Mouse (Mus musculus): ENCODE results near the gene Pdzrn4. TPM values are rescaled to one million over a fixed set of nuclear protein-coding genes. Genes with fewer than 3 reads are reported as not detected.

Pdzrn4 gene
- polyA plus RNA-seq, 1 experiment: 0.62 TPM

DNA sequence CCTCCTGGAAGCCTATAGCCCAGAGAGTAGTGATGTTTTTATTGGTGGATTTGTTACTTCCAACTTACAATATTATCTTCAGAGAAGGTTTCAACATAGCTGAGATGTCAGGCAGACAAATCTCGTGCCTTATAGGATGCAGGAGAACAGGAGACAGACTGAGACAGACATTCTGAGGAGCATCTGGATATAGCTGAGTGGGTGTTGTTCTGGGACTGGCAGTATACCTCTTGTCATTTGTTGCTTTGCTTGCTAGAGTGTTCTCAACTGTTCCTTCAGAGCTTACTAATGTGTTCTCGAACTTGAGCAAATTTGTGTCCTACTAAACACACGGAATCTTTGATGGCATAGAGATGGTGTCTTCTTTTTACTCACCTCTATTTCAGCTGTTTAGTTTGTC is 94.7 kb downstream of the Pdzrn4 start:
- no peak for TF ChIP-seq POLR2A (IDR thresholded peaks at IDR 0.05; ENCODE audit: control insufficient read depth, extremely low read depth, insufficient read depth, low read length, poor library complexity)
- TF ChIP-seq CTCF (IDR thresholded peaks at IDR 0.05; ENCODE audit: borderline replicate concordance, control insufficient read depth, extremely low read depth, insufficient read depth, low read length, poor library complexity): no peak
- Histone ChIP-seq H3K4me3 (ENCODE audit: control insufficient read depth, insufficient read depth, low read length) (no peak overlapping the region), H3K36me3 (ENCODE audit: control insufficient read depth, insufficient read depth, low read length) (no peaks in the 10 kb centered on the region), H3K27ac (ENCODE audit: control insufficient read depth, insufficient read depth, low read length) (no peak overlapping the region), H3K27me3 (ENCODE audit: control insufficient read depth, insufficient read depth, low read length) (no peaks in the 10 kb centered on the region), H3K4me1 (replicated peaks; ENCODE audit: control insufficient read depth, insufficient read depth, low read length) (no peaks in the 10 kb centered on the region)
- no peak for DNase-seq
- 91% methylated on average over 3 of the region's 3 CpGs for WGBS

DNA sequence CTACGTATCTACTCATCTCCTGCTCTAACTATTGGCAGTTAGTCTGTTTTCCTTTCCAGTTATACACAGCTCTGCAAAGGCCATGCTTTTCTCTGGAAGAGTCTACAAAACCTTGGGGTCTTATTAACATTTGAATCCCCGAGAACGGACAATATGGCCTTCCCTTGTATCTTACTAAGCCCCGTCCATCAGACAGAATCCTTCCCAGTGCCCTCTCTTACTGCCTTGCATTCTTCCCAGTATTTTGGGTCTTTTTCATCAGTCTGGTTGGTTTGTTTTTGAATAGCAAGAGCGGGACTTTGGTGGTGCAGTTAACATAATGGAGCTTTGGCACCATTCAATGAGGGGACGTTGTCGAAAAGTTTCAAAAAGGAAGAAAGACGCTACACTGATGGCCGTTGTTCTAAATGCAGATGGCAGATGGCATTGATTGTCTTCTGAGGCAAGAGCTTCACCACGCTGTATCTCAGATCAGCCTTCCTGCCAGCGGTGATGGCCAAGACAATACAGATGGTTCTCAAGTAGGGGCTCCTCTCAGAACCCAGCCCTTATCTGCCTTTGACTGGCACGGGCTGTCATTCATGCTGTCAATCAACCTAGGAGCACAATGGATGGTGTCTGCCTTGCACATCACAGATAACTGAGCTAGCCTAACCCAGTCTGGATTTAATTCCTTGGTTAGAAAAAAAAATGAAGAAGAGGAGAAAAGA is 98.9 kb downstream of the Pdzrn4 start:
- no peak for DNase-seq
- 94% methylated on average over 12 of the region's 12 CpGs for WGBS
- TF ChIP-seq CTCF (IDR thresholded peaks at IDR 0.05; ENCODE audit: borderline replicate concordance, control insufficient read depth, extremely low read depth, insufficient read depth, low read length, poor library complexity) (no peak), POLR2A (IDR thresholded peaks at IDR 0.05; ENCODE audit: control insufficient read depth, extremely low read depth, insufficient read depth, low read length, poor library complexity) (no peak)
- H3K27ac ChIP-seq (ENCODE audit: control insufficient read depth, insufficient read depth, low read length): no peak overlapping the region
- H3K4me3 ChIP-seq (ENCODE audit: control insufficient read depth, insufficient read depth, low read length): no peak overlapping the region
- no peaks in the 10 kb centered on the region for H3K27me3 ChIP-seq (ENCODE audit: control insufficient read depth, insufficient read depth, low read length)
- H3K36me3 ChIP-seq (ENCODE audit: control insufficient read depth, insufficient read depth, low read length): no peaks in the 10 kb centered on the region
- H3K4me1 ChIP-seq (replicated peaks; ENCODE audit: control insufficient read depth, insufficient read depth, low read length): no peaks in the 10 kb centered on the region

DNA sequence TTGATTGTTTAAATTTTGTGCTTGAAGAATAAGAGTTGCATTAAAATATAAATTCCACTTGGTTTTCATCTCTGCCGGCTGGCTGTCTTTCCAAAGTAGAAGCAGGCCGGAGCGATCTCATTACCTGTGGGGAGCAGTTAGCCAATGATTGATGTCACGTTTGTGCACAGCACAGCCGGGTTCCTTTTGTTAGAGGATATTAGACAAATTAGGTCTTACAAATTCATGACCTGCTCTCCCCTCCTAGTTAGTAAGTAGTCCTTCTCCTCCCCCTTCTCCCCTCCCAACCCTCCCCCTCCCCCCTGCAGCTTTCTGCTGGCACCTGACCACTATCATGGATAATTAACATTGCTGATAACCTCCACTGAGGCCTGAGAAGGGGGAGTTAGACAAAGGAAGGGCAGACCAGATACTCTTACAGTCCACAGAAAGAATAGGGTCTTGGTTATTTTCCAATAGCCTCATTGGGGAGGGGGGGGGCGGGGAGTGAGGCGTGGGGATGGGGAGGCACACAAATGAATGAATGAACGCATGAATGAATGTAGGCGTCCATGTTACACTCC is 103.7 kb downstream of the Pdzrn4 start:
- whole genome bisulfite sequencing: 87% methylated on average over 9 of the region's 9 CpGs
- TF ChIP-seq POLR2A (IDR thresholded peaks at IDR 0.05; ENCODE audit: control insufficient read depth, extremely low read depth, insufficient read depth, low read length, poor library complexity): no peak
- no peak for TF ChIP-seq CTCF (IDR thresholded peaks at IDR 0.05; ENCODE audit: borderline replicate concordance, control insufficient read depth, extremely low read depth, insufficient read depth, low read length, poor library complexity)
- Histone ChIP-seq H3K4me3 (ENCODE audit: control insufficient read depth, insufficient read depth, low read length) (no peak overlapping the region), H3K27ac (ENCODE audit: control insufficient read depth, insufficient read depth, low read length) (no peak overlapping the region), H3K4me1 (replicated peaks; ENCODE audit: control insufficient read depth, insufficient read depth, low read length) (no peaks in the 10 kb centered on the region), H3K27me3 (ENCODE audit: control insufficient read depth, insufficient read depth, low read length) (no peaks in the 10 kb centered on the region), H3K36me3 (ENCODE audit: control insufficient read depth, insufficient read depth, low read length) (no peaks in the 10 kb centered on the region)
- DNase-seq: no peak

DNA sequence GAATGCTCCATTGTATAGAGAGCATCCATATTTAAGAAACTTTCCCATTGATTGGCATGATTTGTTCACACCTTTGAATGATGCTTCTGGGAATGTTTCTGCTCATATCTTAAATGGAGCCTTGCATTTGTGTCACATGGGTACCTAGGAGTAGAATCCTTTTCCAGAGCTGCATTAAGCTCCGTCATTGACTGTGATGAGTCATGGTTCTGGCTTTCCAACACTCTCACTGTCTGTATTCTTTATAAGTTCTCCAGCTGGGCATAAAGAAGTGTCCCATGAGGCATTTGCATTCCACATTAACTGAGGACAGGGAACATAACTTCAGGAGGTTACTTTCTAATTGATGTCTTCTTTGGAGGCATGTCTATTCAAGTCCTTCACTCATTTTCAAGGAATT is 106.1 kb downstream of the Pdzrn4 start:
- Histone ChIP-seq H3K27me3 (ENCODE audit: control insufficient read depth, insufficient read depth, low read length) (no peaks in the 10 kb centered on the region), H3K27ac (ENCODE audit: control insufficient read depth, insufficient read depth, low read length) (no peak overlapping the region), H3K4me1 (replicated peaks; ENCODE audit: control insufficient read depth, insufficient read depth, low read length) (no peaks in the 10 kb centered on the region), H3K4me3 (ENCODE audit: control insufficient read depth, insufficient read depth, low read length) (no peak overlapping the region), H3K36me3 (ENCODE audit: control insufficient read depth, insufficient read depth, low read length) (no peaks in the 10 kb centered on the region)
- no peak for DNase-seq
- TF ChIP-seq POLR2A (IDR thresholded peaks at IDR 0.05; ENCODE audit: control insufficient read depth, extremely low read depth, insufficient read depth, low read length, poor library complexity): no peak
- TF ChIP-seq CTCF (IDR thresholded peaks at IDR 0.05; ENCODE audit: borderline replicate concordance, control insufficient read depth, extremely low read depth, insufficient read depth, low read length, poor library complexity): no peak
- 92% methylated on average over 1 of the region's 1 CpGs for WGBS

DNA sequence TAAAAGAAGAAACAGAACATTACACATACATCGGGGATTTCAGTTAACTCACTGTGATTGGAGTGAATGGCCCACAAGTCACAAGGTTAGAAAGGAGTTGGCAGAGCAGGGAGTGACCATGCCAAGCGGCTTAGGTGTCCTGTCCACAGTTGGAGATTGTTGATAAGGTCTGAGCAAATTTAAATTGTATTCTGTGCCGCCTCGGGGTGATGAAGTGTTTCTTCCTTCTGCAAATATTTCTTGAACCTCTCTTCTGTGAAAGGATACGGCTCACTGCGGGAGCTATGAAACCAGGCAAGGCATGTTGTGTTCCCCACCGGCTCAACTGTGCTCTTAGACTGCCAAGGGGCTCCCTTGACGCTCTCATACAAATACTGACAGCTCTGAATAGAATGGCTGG is 112.7 kb downstream of the Pdzrn4 start:
- no peaks in the 10 kb centered on the region for H3K4me1 ChIP-seq (replicated peaks; ENCODE audit: control insufficient read depth, insufficient read depth, low read length)
- no peaks in the 10 kb centered on the region for H3K27me3 ChIP-seq (ENCODE audit: control insufficient read depth, insufficient read depth, low read length)
- no peak overlapping the region for H3K27ac ChIP-seq (ENCODE audit: control insufficient read depth, insufficient read depth, low read length)
- no peak for DNase-seq
- WGBS: 88% methylated on average over 8 of the region's 8 CpGs
- no peaks in the 10 kb centered on the region for H3K36me3 ChIP-seq (ENCODE audit: control insufficient read depth, insufficient read depth, low read length)
- TF ChIP-seq CTCF (IDR thresholded peaks at IDR 0.05; ENCODE audit: borderline replicate concordance, control insufficient read depth, extremely low read depth, insufficient read depth, low read length, poor library complexity) (no peak), POLR2A (IDR thresholded peaks at IDR 0.05; ENCODE audit: control insufficient read depth, extremely low read depth, insufficient read depth, low read length, poor library complexity) (no peak)
- no peak overlapping the region for H3K4me3 ChIP-seq (ENCODE audit: control insufficient read depth, insufficient read depth, low read length)

DNA sequence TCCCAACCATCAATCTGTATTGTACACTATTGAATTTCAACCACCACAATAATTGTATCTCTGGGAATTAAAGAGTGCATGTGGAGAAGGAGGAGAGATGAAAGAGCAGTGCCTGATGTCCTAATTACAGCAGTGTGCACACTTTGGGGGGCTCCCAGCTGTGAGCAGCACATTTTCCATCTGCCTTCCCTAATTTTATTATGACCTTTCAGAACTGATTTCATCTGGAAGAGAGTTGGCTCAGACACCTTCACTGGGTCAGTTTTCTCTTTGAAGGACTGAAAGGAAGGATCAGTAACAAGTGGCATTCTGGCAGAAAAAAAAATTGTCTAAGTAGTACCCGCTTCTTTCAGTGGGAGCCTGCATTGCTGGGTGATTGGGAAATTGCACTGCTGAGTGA is 119.0 kb downstream of the Pdzrn4 start:
- no peaks in the 10 kb centered on the region for H3K27me3 ChIP-seq (ENCODE audit: control insufficient read depth, insufficient read depth, low read length)
- no peak overlapping the region for H3K4me3 ChIP-seq (ENCODE audit: control insufficient read depth, insufficient read depth, low read length)
- no peak overlapping the region for H3K27ac ChIP-seq (ENCODE audit: control insufficient read depth, insufficient read depth, low read length)
- H3K4me1 ChIP-seq (replicated peaks; ENCODE audit: control insufficient read depth, insufficient read depth, low read length): no peaks in the 10 kb centered on the region
- 87% methylated on average over 1 of the region's 1 CpGs for WGBS
- no peak for DNase-seq
- TF ChIP-seq CTCF (IDR thresholded peaks at IDR 0.05; ENCODE audit: borderline replicate concordance, control insufficient read depth, extremely low read depth, insufficient read depth, low read length, poor library complexity) (no peak), POLR2A (IDR thresholded peaks at IDR 0.05; ENCODE audit: control insufficient read depth, extremely low read depth, insufficient read depth, low read length, poor library complexity) (no peak)
- no peaks in the 10 kb centered on the region for H3K36me3 ChIP-seq (ENCODE audit: control insufficient read depth, insufficient read depth, low read length)
